Mouse (Mus musculus) left cerebral cortex, postnatal 25 days (tissue): ENCODE data around the gene Poldip3. TPM values are rescaled to one million over a fixed set of nuclear protein-coding genes. Genes with fewer than 3 reads are reported as not detected.

Experiments used
- DNase-seq, 2 experiments: peaks; one replicate each; pipeline ENCODE4 v3.0.0; 2022; ENCODE audit warnings: low spot score in 2 of 2, mixed read lengths in 1 of 2
- intact Hi-C: fragments of 180-260 bp; cut with DNase I; formaldehyde crosslinking; loops from one replicate; pipeline ENCODE4 v1.15.1; 2025
- total RNA-seq, 2 experiments: library from RNA; stranded (reverse); gene quantifications; 2 replicates each; pipeline ENCODE4 v1.2.3; 2021

Poldip3 gene
- total RNA-seq, 2 experiments from 2014 or later = 86.0 to 86.2 TPM

DNA sequence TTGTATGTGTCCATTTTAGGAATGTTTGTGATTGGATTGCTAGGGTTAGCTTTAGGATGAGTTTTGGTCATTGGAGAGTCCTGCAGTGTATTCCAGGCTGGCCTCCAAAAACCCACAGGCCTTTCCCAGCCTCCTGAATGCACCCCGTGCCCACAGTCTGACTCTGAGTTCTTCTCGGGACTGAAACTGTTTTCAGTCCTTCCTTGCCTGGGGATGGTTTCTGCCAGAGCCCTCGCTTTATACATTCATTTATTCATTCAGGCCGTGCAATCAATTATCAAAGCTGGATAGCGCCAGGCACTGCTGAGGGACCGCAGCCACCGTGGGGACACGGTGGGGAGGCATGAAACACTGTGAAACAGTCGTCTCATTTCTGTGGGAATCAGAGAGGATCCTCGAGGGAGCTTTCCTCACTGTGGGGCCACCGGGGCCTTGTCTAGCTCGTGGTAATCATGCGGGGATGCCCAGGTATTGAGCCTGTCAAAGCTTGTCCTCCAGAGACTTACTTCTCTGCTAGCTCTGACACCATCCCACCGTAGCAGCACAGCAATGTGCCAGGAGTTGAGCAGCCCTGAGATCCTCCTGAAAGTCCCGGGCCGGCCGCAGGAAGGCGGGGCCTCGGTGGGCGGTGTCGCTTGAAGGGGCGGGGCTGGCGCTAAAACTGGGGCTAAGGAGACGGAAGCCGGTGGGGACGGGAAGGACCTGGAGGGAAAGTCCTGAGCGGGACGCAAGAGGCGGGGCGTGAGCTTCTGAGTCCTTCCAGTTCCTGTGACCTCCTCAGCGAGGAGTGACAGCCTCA is 49.5 kb downstream of the Poldip3 start:
- intact Hi-C loops = no loop called here
- DNase-seq = peak in 1 of 2 experiments; percentile 51

DNA sequence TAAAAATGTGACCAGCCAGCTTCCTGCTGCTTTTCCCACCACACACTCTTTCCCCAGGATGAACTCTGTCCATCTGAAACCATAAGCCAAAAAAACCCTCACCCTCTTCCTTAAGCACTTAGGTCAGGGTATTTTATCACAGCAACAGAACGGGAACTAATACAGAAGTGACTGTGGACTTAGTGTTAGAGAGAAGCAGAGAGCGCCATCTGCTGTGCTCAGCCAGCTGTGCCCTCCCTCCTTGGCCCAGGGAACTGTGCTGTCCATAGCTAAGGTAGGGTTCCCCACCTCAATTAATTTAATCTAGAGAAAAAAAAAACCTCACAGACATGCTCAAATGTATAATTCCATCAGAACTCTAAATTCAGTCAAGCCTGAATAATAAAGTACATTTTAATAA is 53.2 kb downstream of the Poldip3 start:
- no peak for DNase-seq
- intact Hi-C loops = no loop called here

DNA sequence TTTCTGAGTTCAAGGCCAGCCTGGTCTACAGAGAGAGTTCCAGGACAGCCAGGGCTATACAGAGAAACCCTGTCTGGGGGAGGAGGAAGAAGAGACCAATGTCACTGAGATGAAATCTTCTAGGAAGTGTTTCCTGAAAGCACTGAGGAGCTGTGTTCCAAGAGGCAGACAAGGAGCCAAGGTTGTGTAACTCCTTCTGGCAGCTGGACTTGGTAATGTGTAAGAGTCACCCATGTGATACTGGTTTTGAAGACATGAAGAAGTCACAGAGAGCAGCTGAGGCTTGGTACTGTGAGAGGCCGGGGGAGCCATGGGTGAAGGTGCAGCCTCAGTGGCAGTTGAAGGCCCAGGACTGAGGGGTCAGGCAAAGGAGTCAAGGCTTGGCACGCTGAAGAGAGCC is 55.5 kb downstream of the Poldip3 start:
- DNase-seq = no peak
- intact Hi-C loops = no loop called here

DNA sequence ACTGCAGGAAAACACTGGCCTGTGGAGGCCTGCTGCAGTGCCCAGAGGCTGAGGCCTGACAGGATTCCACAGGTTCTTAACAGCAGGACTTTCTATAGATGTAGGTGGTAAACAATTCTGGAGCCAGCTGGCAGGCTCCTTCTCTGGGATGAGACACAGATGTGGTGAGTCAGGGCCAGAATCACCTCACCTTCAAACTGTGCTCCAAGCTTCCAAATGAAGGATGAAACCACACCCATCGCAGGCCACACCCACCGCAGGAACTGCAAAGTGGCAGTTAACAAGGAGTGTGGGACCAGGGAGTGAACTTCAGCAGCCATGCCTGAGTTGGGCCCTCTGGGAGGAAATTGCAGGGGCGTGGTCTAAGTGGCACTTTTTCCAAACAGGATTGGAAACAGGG is 58.3 kb downstream of the Poldip3 start:
- intact Hi-C loops = no loop called here
- DNase-seq = no peak

DNA sequence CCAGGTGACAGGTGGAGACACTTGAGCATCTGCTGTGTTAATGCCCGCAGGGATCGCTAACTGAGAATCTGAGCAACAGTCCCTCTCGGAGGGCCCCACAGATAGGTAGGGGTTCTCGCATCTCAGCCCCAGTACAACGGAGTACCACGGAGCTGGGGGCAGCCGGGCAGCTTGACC is 59.9 kb downstream of the Poldip3 start, which contains the start of gene Serhl:
Gene Serhl, plus strand, starts transcription at position 78 of the 177 bp plus-strand sequence.
- intact Hi-C loops = no loop called here
- DNase-seq = no peak

DNA sequence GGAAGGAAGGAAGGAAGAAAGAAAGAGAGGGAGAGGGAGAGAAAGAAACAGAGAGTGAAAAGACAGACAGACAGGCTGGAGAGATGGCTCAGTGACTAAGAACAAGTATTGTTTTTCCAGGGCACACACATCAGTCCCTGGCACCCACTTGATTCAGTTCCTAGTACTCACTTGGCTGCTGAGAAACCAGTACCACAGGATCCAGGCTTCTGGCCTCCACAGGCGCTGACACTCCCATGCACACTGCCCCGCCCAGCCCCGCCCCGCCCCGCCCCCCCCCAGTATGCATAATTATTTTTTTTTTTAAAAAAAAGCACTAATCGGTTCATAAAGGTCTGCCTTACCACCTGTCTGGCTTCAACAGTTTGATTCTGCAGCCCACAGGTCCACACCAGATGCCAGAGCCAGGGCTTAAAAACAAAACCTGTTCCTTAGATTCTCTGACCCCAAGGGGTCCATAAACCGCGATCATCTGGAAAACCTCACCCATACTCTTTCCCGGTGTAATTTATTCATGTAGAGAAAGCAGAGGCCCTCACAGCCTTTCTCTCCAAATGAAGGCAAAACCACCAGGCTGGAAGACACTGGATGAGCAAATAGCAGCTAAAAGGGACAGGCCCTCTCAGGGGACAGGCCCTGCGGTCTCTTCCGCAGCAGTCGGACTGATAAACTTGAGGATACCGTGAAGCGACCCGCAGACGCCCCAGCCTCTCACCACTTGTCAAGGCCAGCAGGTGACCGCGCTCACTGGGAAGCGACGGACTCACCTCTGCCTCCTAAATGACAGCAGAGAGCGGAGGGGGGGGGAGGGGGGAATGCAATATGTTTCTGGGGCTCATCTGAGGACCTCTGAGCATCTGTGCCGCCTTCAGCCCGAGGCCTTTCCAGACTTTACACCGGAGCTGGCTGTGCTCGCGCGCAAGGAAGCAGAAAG is 60.4 kb downstream of the Poldip3 start:
- intact Hi-C loops = no loop called here

DNA sequence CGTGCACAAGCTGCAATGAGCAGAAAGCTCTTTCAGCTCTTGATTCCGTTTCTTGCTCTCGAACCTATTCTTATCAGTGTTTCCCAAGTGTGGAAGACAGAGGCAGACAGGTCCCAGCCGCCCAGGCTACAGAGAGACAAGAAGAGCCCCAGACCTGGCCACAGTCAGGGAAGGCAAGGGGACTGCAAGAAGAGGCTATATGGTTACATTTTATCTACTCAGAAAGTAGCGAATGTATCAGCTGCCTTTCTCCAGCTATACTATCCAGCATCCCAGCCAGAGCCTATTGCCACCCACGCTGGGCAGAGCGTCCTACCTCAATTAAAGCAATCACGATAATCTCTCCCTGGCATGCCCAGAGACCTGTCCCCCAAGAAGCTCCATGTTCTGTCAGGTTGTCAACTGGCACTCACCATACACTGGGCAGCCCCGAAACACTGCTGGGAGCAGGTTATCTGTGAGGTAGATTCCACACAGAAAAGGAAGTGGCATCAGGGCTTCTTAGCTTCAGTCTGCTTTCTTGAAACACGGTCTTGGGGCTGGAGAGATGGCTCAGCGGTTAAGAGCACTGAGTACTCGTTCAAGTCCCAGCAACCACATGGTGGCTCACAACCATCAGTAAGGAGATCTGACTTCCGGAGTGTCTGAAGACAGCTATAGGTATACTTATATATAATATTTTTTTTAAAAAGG is 62.4 kb downstream of the Poldip3 start:
- DNase-seq = no peak
- intact Hi-C loops = no loop called here

More for the DNA sequence above, 60.4 kb downstream of the Poldip3 start:
- no peak for DNase-seq

DNA sequence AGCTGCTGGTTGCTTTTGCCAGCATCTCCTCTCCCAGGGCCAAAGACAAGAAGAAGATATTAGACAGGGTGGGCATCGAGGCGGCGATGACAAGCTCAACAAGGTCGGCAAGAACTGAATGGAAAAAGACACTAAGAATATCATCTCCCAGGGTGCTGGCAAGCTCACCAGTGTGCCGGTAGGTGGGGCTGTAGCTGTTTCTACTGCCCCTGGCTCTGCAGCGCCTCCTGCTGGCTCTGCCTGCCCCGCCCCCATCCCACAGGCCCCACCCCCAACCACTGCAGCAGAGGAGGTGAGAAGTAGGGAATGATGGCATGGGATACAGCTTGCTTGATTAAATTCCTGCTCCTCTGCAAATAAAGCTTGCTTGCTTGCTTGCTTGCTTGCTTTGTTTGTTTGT is 63.3 kb downstream of the Poldip3 start:
- intact Hi-C loops = loop anchor here (2.0 kb wide), 2 partner anchors 25 to 29 kb away; no protein-coding TSS in a partner anchor
- DNase-seq = peak in 1 of 2 experiments; percentile 28

DNA sequence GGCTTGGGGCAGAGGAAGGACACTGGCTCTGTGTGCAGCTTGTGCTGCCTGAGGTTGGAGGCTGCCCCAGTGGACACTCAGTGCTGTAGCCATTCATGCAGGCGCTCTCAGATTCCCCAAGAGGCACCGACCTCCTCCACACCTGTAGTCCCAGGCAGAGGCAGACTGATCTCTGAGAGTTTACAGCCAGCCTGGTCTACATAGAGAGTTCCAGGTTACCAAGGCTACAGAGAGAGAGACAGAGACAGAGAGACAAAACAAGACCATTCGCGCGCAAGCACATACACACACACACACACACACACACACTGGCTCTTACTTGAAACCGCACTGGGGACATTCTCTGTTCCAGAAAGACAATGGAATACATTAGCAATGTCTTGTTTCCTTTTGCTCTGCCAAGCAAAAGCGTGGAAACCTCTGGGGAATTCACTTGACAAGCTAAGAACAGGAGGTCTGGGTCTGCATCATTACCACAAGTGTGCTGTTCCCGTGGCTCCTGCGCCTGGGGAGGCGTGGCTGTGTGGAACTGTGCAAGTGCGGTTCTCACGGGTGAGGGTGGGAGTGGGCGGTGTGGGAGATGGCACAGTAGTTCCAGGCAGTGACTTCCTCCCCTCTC is 65.1 kb downstream of the Poldip3 start:
- intact Hi-C loops = loop anchor here (2.0 kb wide), 2 partner anchors 27 kb away; no protein-coding TSS in a partner anchor
- DNase-seq = peak; percentile 20 to 36

DNA sequence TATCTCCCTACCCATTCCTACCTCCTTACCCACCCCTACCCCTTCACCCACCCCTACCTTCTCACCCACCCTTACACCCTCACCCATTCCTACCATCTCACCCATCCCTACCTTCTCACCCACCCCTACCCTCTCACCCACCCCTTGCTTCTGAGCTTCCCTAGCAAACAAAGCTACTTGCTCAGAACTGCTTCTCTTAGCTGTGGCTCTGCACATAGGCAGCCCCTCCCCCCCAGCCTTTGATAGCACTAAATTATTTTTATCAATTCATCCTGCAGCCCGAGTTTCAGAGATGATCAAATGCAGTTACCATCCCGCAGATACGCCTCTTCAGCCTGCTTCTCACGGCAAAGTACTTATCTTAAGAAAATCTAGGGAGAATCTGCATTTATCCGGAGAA is 65.7 kb downstream of the Poldip3 start:
- intact Hi-C loops = no loop called here
- peak; percentile 8 to 31 for DNase-seq

Other genes starting within 250 kb of the Poldip3 start
- gene Tcf20, start 161.5 kb downstream of the Poldip3 start, total RNA-seq = 100 to 1,000 TPM; 181 to 193 TPM
- gene Nfam1, start 116.1 kb downstream of the Poldip3 start, total RNA-seq = 1 to 10 TPM; 2.0 to 2.8 TPM
- 1 to 10 TPM; 8.3 to 9.8 TPM for gene Serhl, start 59.9 kb downstream of the Poldip3 start, total RNA-seq
- 100 to 1,000 TPM; 140 to 161 TPM for gene Rrp7a, start 26.6 kb downstream of the Poldip3 start, total RNA-seq
- 10 to 100 TPM; 55.8 to 58.8 TPM for gene Cyb5r3, start 23.2 kb upstream of the Poldip3 start, total RNA-seq
- 1 to 10 TPM; 3.5 to 5.2 TPM for gene A4galt, start 102.4 kb upstream of the Poldip3 start, total RNA-seq
- gene Arfgap3, start 200.9 kb upstream of the Poldip3 start, total RNA-seq = 10 to 100 TPM; 17.3 to 24.4 TPM